Mouse (Mus musculus) limb, embryonic 10.5 days (tissue): ENCODE results near the gene Hoxb13. TPM values are rescaled to one million over a fixed set of nuclear protein-coding genes. Genes with fewer than 3 reads are reported as not detected.

Source experiments
- DNase-seq: peaks from one replicate; pipeline ENCODE4 v3.0.0-alpha.2; 2017; ENCODE audit warnings: low spot score
- H3K27ac ChIP-seq: fragments of 300-500 bp; sonication (generic); 2 replicates; pipeline ENCODE4 v1.5.1; 2016; ENCODE audit warnings: mild to moderate bottlenecking
- H3K27me3 ChIP-seq: fragments of 300-500 bp; sonication (generic); 2 replicates; pipeline ENCODE4 v1.6.1; 2016; ENCODE audit warnings: low read depth, mild to moderate bottlenecking; ENCODE audit not compliant: poor library complexity, severe bottlenecking
- H3K36me3 ChIP-seq: fragments of 300-500 bp; sonication (generic); 2 replicates; pipeline ENCODE4 v1.6.1; 2016; ENCODE audit warnings: mild to moderate bottlenecking, moderate library complexity
- H3K4me1 ChIP-seq: fragments of 300-500 bp; sonication (generic); 2 replicates; pipeline ENCODE4 v1.6.1; 2016
- H3K4me3 ChIP-seq: fragments of 300-500 bp; sonication (generic); 2 replicates; pipeline ENCODE4 v1.5.1; 2016; ENCODE audit warnings: mild to moderate bottlenecking, moderate library complexity
- H3K9me3 ChIP-seq: fragments of 300-500 bp; sonication (generic); replicated peaks from 2 replicates; pipeline ENCODE4 v1.6.1; 2016; ENCODE audit warnings: mild to moderate bottlenecking
- WGBS: fragments of 180-500 bp; shearing (Covaris S2); methylation state at CpG from one replicate; pipeline ENCODE4 v1.1.7; 2016; 5-methylcytosine and 5-hydroxymethylcytosine counted together
- polyA plus RNA-seq: library from polyadenylated mRNA; unstranded; fragments of >200 nt; fragmentation: Nextera tagmentation; extraction: Ambion mirVana; gene quantifications from 2 replicates; pipeline ENCODE4 v1.2.1, GENCODE M21; 2016

Hoxb13 gene
- polyA plus RNA-seq, 1 experiment from 2014 or later: not detected

GRCm38 (mm10) chr11:96175951-96176530 is 18.1 kb upstream of the Hoxb13 start:
- DNase-seq: no peak
- Histone ChIP-seq H3K36me3 (no peaks in the 10 kb centered on the region), H3K27ac (no peak overlapping the region), H3K9me3 (no peaks in the 10 kb centered on the region), H3K4me1 (peaks cover 7% of the 10 kb centered on the region), H3K4me3 (no peak overlapping the region), H3K27me3 (peaks cover 100% of the 10 kb centered on the region)
- 1% methylated on average over 9 of the region's 9 CpGs for WGBS

- Histone ChIP-seq H3K4me3 (no peak overlapping the region), H3K27me3 (peaks cover 100% of the 10 kb centered on the region), H3K27ac (no peak overlapping the region), H3K9me3 (no peaks in the 10 kb centered on the region), H3K36me3 (no peaks in the 10 kb centered on the region), H3K4me1 (peaks cover 7% of the 10 kb centered on the region; the same call in 1 of the 2 replicates)
- DNase-seq: no peak
- 1% methylated on average over 10 of the region's 10 CpGs for WGBS
Observed at GRCm38 (mm10) chr11:96176841-96177240, 17.3 kb upstream of the Hoxb13 start.

- WGBS: 1% methylated on average over 27 of the region's 27 CpGs
- no peaks in the 10 kb centered on the region for H3K9me3 ChIP-seq
- H3K4me1 ChIP-seq: peaks cover 7% of the 10 kb centered on the region; the same call in 1 of the 2 replicates
- H3K27ac ChIP-seq: no peak overlapping the region
- no peak for DNase-seq
- no peaks in the 10 kb centered on the region for H3K36me3 ChIP-seq
- peaks cover 100% of the 10 kb centered on the region for H3K27me3 ChIP-seq
- no peak overlapping the region for H3K4me3 ChIP-seq
Observed at GRCm38 (mm10) chr11:96177546-96178174, 16.5 kb upstream of the Hoxb13 start.

GRCm38 (mm10) chr11:96178356-96178755 is 15.8 kb upstream of the Hoxb13 start:
- H3K27ac ChIP-seq: no peak overlapping the region
- DNase-seq: no peak
- WGBS: 0% methylated on average over 8 of the region's 8 CpGs

DNA sequence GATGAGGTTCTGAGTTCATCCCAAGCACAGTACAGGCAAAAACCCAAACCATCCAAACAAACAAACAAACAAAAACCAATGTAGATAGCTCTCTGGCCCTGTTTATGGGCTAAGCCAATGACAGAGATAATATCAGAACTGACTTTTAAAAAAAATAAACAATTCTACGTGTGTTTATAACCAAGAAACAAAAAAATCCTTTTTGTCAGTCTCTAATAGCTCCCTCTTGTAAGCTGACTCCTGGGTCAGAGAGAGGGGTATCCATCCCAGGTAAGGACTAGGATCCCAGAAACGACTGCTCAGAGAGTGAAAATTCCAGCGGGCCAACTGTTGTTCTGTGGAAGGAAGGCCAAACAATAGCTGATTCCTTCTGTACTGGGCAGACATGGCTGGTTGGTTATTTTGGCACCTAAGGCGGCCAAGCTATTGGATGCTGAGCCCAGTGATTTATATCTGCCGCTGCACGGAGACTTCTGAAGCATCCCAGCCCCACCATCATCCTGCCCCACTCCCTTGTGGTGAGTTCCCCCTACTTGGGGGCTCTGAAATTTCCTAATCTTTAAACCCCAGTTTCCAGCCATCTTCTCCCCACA is 15.1 kb upstream of the Hoxb13 start:
- Histone ChIP-seq H3K36me3 (no peaks in the 10 kb centered on the region), H3K9me3 (no peaks in the 10 kb centered on the region), H3K27me3 (peaks cover 100% of the 10 kb centered on the region), H3K4me3 (no peak overlapping the region), H3K27ac (no peak overlapping the region), H3K4me1 (no peaks in the 10 kb centered on the region)
- DNase-seq: no peak
- 0% methylated on average over 6 of the region's 6 CpGs for WGBS

More at GRCm38 (mm10) chr11:96178356-96178755, 15.8 kb upstream of the Hoxb13 start:
- H3K36me3 ChIP-seq: no peaks in the 10 kb centered on the region
- peaks cover under 1% of the 10 kb centered on the region; the same call in 1 of the 2 replicates for H3K4me1 ChIP-seq
- no peaks in the 10 kb centered on the region for H3K9me3 ChIP-seq
- H3K27me3 ChIP-seq: peaks cover 100% of the 10 kb centered on the region
- no peak overlapping the region for H3K4me3 ChIP-seq

- H3K27ac ChIP-seq: no peak overlapping the region
- 22% methylated on average over 4 of the region's 4 CpGs for WGBS
- no peaks in the 10 kb centered on the region for H3K4me1 ChIP-seq
- DNase-seq: no peak
- no peaks in the 10 kb centered on the region for H3K36me3 ChIP-seq
- no peak overlapping the region for H3K4me3 ChIP-seq
- peaks cover 100% of the 10 kb centered on the region for H3K27me3 ChIP-seq
- H3K9me3 ChIP-seq: no peaks in the 10 kb centered on the region
Observed at GRCm38 (mm10) chr11:96181061-96181460, 13.1 kb upstream of the Hoxb13 start.

- peaks cover 100% of the 10 kb centered on the region for H3K27me3 ChIP-seq
- H3K4me3 ChIP-seq: no peak overlapping the region
- no peak overlapping the region for H3K27ac ChIP-seq
- H3K36me3 ChIP-seq: no peaks in the 10 kb centered on the region
- no peaks in the 10 kb centered on the region for H3K9me3 ChIP-seq
- no peaks in the 10 kb centered on the region for H3K4me1 ChIP-seq
- DNase-seq: no peak
Observed at GRCm38 (mm10) chr11:96184233-96184632, 9.9 kb upstream of the Hoxb13 start.

DNA sequence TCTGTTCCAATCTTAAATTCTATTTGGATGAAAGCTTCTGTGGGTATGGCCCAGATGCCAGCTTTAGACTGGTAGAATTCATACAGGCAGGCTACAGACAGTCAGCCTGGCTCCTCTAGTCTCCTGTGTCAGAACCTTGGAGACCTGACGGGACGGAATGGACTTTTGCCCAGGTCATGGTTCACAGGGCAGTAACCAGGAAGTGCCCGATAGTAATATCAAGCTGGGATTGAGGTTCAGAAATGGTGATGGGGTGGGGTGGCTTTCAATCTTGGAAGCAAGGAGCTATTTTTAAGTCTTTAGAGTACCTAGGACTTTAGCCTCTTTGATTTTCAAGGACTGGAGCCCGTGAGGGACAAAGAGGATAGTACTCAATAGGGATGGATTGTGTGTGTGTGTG is 6.8 kb upstream of the Hoxb13 start:
- peaks cover 100% of the 10 kb centered on the region for H3K27me3 ChIP-seq
- no peaks in the 10 kb centered on the region for H3K36me3 ChIP-seq
- H3K27ac ChIP-seq: no peak overlapping the region
- H3K4me1 ChIP-seq: peaks cover 8% of the 10 kb centered on the region
- no peak overlapping the region for H3K4me3 ChIP-seq
- WGBS: 16% methylated on average over 4 of the region's 4 CpGs
- DNase-seq: no peak
- no peaks in the 10 kb centered on the region for H3K9me3 ChIP-seq

GRCm38 (mm10) chr11:96189810-96190522 is 4.2 kb upstream of the Hoxb13 start:
- no peaks in the 10 kb centered on the region for H3K9me3 ChIP-seq
- H3K4me1 ChIP-seq: peaks cover 24% of the 10 kb centered on the region
- peak; percentile 74 for DNase-seq
- under 1% methylated on average over 28 of the region's 28 CpGs for WGBS
- no peak overlapping the region for H3K27ac ChIP-seq
- H3K27me3 ChIP-seq: peaks cover 100% of the 10 kb centered on the region
- peak overlapping the region; percentile 21; the same call in 1 of the 2 replicates for H3K4me3 ChIP-seq
- H3K36me3 ChIP-seq: no peaks in the 10 kb centered on the region

DNA sequence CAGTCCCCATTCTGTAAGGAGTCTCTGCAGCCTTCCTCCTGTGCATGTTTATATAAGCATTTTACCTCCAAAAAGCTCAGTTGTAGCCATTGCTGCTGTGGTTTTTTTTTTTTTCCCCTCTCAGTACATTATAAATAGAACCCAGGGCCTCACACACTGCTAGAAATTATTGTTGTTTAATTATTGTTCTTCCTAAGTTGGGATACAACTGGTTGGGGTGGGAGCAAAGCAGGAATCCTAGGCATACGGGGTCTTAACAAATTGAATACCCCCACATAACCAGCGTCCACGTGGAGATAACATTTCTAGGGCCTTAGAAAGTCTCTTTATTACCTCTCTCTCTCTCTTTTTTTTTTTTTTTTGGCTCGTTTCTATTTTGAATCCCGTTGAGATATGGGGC is 3.0 kb upstream of the Hoxb13 start:
- Histone ChIP-seq H3K9me3 (no peaks in the 10 kb centered on the region), H3K27ac (no peak overlapping the region), H3K36me3 (no peaks in the 10 kb centered on the region), H3K27me3 (peaks cover 100% of the 10 kb centered on the region), H3K4me1 (peaks cover 24% of the 10 kb centered on the region), H3K4me3 (no peak overlapping the region)
- no peak for DNase-seq
- 7% methylated on average over 5 of the region's 5 CpGs for WGBS

DNA sequence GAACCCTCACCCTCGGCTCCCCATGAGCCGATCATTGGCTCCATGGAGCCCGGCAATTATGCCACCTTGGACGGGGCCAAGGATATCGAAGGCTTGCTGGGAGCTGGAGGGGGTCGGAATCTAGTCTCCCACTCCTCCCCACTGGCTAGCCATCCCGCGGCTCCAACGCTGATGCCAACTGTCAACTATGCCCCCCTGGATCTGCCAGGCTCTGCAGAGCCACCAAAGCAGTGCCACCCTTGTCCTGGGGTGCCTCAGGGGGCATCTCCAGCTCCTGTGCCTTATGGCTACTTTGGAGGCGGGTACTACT is 240 bp downstream of the Hoxb13 start:
- no peak for DNase-seq
- no peak overlapping the region for H3K27ac ChIP-seq
- peaks cover 100% of the 10 kb centered on the region for H3K27me3 ChIP-seq
- peaks cover 24% of the 10 kb centered on the region for H3K4me1 ChIP-seq
- WGBS: 0% methylated on average over 10 of the region's 10 CpGs
- H3K4me3 ChIP-seq: peak overlapping the region; percentile 35
- no peaks in the 10 kb centered on the region for H3K36me3 ChIP-seq
- no peaks in the 10 kb centered on the region for H3K9me3 ChIP-seq

DNA sequence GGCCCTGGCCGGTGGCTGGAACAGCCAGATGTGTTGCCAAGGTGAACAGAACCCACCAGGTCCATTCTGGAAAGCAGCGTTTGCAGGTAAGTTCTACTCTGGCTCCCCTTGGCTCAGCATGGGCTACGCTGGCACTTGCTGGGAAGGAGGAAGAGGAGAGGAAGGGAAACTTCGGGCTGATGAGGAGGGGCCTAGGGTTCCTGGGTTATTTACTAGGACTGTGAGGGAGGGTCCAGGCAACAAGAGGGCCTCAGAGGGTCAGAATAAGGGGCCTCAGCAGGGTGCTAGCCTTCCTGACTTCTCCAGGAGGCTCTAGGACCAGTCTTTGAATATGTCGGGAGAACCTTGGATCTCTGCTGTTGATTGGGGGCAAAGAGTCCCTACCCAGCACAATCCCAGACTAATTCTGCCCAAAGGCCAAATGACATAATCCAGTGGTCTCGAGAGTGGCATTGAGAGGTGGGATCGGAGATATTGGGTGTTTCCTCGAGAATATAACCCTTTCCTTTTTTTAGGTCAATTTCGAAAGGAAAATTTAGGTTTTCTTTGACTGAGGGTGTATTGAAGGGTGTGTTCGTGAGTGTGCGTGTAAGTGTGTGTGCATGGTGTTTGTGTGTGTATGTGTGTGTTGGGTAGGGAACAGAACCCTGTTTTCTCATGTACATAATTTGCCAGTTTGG is 985 bp downstream of the Hoxb13 start:
- H3K9me3 ChIP-seq: no peaks in the 10 kb centered on the region
- peaks cover 27% of the 10 kb centered on the region for H3K4me1 ChIP-seq
- H3K27ac ChIP-seq: no peak overlapping the region
- peak; percentile 39 for DNase-seq
- 7% methylated on average over 11 of the region's 11 CpGs for WGBS
- H3K4me3 ChIP-seq: 0 out of 2 replicates have a peak overlapping the region, but pooled peaks have one; percentile 35
- no peaks in the 10 kb centered on the region for H3K36me3 ChIP-seq
- H3K27me3 ChIP-seq: peaks cover 100% of the 10 kb centered on the region
